Mouse (Mus musculus) embryonic facial prominence, embryonic 13.5 days (tissue): ENCODE data around the gene Irgq. TPM values are rescaled to one million over a fixed set of nuclear protein-coding genes. Genes with fewer than 3 reads are reported as not detected.
"Not testable (repeated sequence)": the region's sequence is repeated elsewhere in the genome, so short reads cannot be mapped to it uniquely, and the experiment has no call there.

Experiments
- ATAC-seq: fragments of 200-750 bp; cut with Nextera tagmentation; 2 replicates; pipeline ENCODE4 v1.8.0; 2017; ENCODE audit warnings: low read depth; ENCODE audit not compliant: insufficient number of reproducible peaks, insufficient read depth, low FRiP score, low TSS enrichment
- H3K27ac ChIP-seq: fragments of 300-500 bp; sonication (generic); 2 replicates; pipeline ENCODE4 v1.5.1; 2015; ENCODE audit warnings: moderate library complexity, mild to moderate bottlenecking, inconsistent platforms
- H3K27me3 ChIP-seq: fragments of 300-500 bp; sonication (generic); 2 replicates; pipeline ENCODE4 v1.6.1; 2015; ENCODE audit warnings: mild to moderate bottlenecking, inconsistent platforms
- H3K36me3 ChIP-seq: fragments of 300-500 bp; sonication (generic); 2 replicates; pipeline ENCODE4 v1.6.1; 2015; ENCODE audit warnings: mild to moderate bottlenecking, inconsistent platforms
- H3K4me1 ChIP-seq: fragments of 300-500 bp; sonication (generic); 2 replicates; pipeline ENCODE4 v1.6.1; 2015; ENCODE audit warnings: inconsistent platforms
- H3K4me2 ChIP-seq: fragments of 300-500 bp; sonication (generic); 2 replicates; pipeline ENCODE4 v1.6.1; 2015; ENCODE audit warnings: moderate library complexity, mild to moderate bottlenecking, inconsistent platforms
- H3K4me3 ChIP-seq: fragments of 300-500 bp; sonication (generic); 2 replicates; pipeline ENCODE4 v1.5.1; 2015; ENCODE audit warnings: mild to moderate bottlenecking, inconsistent platforms
- H3K9ac ChIP-seq: fragments of 300-500 bp; sonication (generic); 2 replicates; pipeline ENCODE4 v1.6.1; 2015; ENCODE audit warnings: mild to moderate bottlenecking, inconsistent platforms
- H3K9me3 ChIP-seq: fragments of 300-500 bp; sonication (generic); 2 replicates; pipeline ENCODE4 v1.6.1; 2016; ENCODE audit warnings: inconsistent platforms
- WGBS: fragments of 180-500 bp; shearing (Covaris S2); methylation state at CpG from one replicate; pipeline ENCODE4 v1.1.7; 2015; ENCODE audit warnings: mixed read lengths; 5-methylcytosine and 5-hydroxymethylcytosine counted together
- polyA plus RNA-seq: library from polyadenylated mRNA; unstranded; fragments of >200 nt; fragmentation: Nextera tagmentation; extraction: Ambion mirVana; gene quantifications from 2 replicates; pipeline ENCODE4 v1.2.1, GENCODE M21; 2015

Irgq gene
- polyA plus RNA-seq, 1 experiment from 2014 or later, result 9.6 TPM

GRCm38 (mm10) chr7:24500929-24501328 is 29.6 kb upstream of the Irgq start:
- Histone ChIP-seq H3K4me2 (no peak overlapping the region), H3K4me3 (no peak overlapping the region), H3K9me3 (0 out of 2 replicates have a peak, but pooled peaks cover 3% of the 10 kb centered on the region), H3K27ac (no peak overlapping the region), H3K9ac (no peak overlapping the region), H3K27me3 (peaks cover 38% of the 10 kb centered on the region), H3K36me3 (0 out of 2 replicates have a peak, but pooled peaks cover 8% of the 10 kb centered on the region), H3K4me1 (peaks cover 37% of the 10 kb centered on the region)
- 29% methylated on average over 7 of the region's 7 CpGs for WGBS
- ATAC-seq, result no peak

- Histone ChIP-seq H3K36me3 (0 out of 2 replicates have a peak, but pooled peaks cover 8% of the 10 kb centered on the region), H3K4me1 (peaks cover 42% of the 10 kb centered on the region), H3K4me2 (no peak overlapping the region), H3K27ac (no peak overlapping the region), H3K27me3 (peaks cover 38% of the 10 kb centered on the region), H3K9ac (no peak overlapping the region), H3K4me3 (no peak overlapping the region), H3K9me3 (0 out of 2 replicates have a peak, but pooled peaks cover 3% of the 10 kb centered on the region)
- no peak for ATAC-seq
- 45% methylated on average over 21 of the region's 21 CpGs for WGBS
These were observed 29.0 kb upstream of the Irgq start for GRCm38 (mm10) chr7:24501492-24501891.

- Histone ChIP-seq H3K27ac (no peak overlapping the region), H3K9ac (no peak overlapping the region), H3K9me3 (0 out of 2 replicates have a peak, but pooled peaks cover 3% of the 10 kb centered on the region), H3K4me2 (peak overlapping the region; percentile 40), H3K36me3 (0 out of 2 replicates have a peak, but pooled peaks cover 8% of the 10 kb centered on the region), H3K4me1 (peaks cover 50% of the 10 kb centered on the region), H3K27me3 (peaks cover 31% of the 10 kb centered on the region), H3K4me3 (no peak overlapping the region)
- ATAC-seq, result no peak
- WGBS, result 22% methylated on average over 6 of the region's 10 CpGs
These were observed 26.5 kb upstream of the Irgq start for GRCm38 (mm10) chr7:24504004-24504403.

- Histone ChIP-seq H3K4me1 (peaks cover 47% of the 10 kb centered on the region), H3K27ac (no peak overlapping the region), H3K9me3 (0 out of 2 replicates have a peak, but pooled peaks cover 3% of the 10 kb centered on the region), H3K27me3 (peaks cover 22% of the 10 kb centered on the region), H3K4me2 (0 out of 2 replicates have a peak overlapping the region, but pooled peaks have one; percentile 40), H3K9ac (no peak overlapping the region), H3K4me3 (no peak overlapping the region), H3K36me3 (0 out of 2 replicates have a peak, but pooled peaks cover 8% of the 10 kb centered on the region)
- ATAC-seq, result no peak
- 13% methylated on average over 4 of the region's 4 CpGs for WGBS
These were observed 25.6 kb upstream of the Irgq start for GRCm38 (mm10) chr7:24504868-24505267.

GRCm38 (mm10) chr7:24505447-24506064 is 24.9 kb upstream of the Irgq start:
- Histone ChIP-seq H3K9ac (no peak overlapping the region; the same call in 1 of the 2 replicates), H3K4me2 (peak overlapping the region; percentile 75)

GRCm38 (mm10) chr7:24506065-24506459 is 24.4 kb upstream of the Irgq start:
- Histone ChIP-seq H3K4me1 (peaks cover 37% of the 10 kb centered on the region), H3K4me3 (peak overlapping the region; percentile 74), H3K9ac (peak overlapping the region; percentile 96; the same call in 1 of the 2 replicates), H3K4me2 (peak overlapping the region; percentile 75), H3K27ac (peak overlapping the region; percentile 100), H3K27me3 (peaks cover 10% of the 10 kb centered on the region), H3K36me3 (peaks cover 12% of the 10 kb centered on the region), H3K9me3 (no peaks in the 10 kb centered on the region)
- ATAC-seq, result no peak
- 12% methylated on average over 3 of the region's 3 CpGs for WGBS

More at GRCm38 (mm10) chr7:24505447-24506064, 24.9 kb upstream of the Irgq start:
- Histone ChIP-seq H3K4me1 (peaks cover 40% of the 10 kb centered on the region), H3K36me3 (peaks cover 12% of the 10 kb centered on the region), H3K9me3 (0 out of 2 replicates have a peak, but pooled peaks cover 3% of the 10 kb centered on the region), H3K27me3 (peaks cover 15% of the 10 kb centered on the region), H3K27ac (peak overlapping the region; percentile 100), H3K4me3 (peak overlapping the region; percentile 74)
- ATAC-seq, result no peak
- WGBS, result 20% methylated on average over 15 of the region's 15 CpGs

- 1% methylated on average over 12 of the region's 12 CpGs for WGBS
- peak overlapping the region; percentile 100 for H3K27ac ChIP-seq
- peak overlapping the region; percentile 96 for H3K9ac ChIP-seq
- H3K4me1 ChIP-seq, result peaks cover 37% of the 10 kb centered on the region
- H3K9me3 ChIP-seq, result no peaks in the 10 kb centered on the region
- peaks cover 13% of the 10 kb centered on the region for H3K36me3 ChIP-seq
- peak overlapping the region; percentile 74 for H3K4me3 ChIP-seq
- peaks cover 6% of the 10 kb centered on the region for H3K27me3 ChIP-seq
- no peak for ATAC-seq
- H3K4me2 ChIP-seq, result peak overlapping the region; percentile 75
These were observed 24.0 kb upstream of the Irgq start for GRCm38 (mm10) chr7:24506476-24506837.

GRCm38 (mm10) chr7:24506838-24507725 is 23.4 kb upstream of the Irgq start, which contains the start of gene Zfp428:
Zfp428 (plus strand) TSS chr7:24507006.
- ATAC-seq, result peak; percentile 86
- WGBS, result under 1% methylated on average over 84 of the region's 84 CpGs
- H3K27ac ChIP-seq, result peak within 1 kb of the TSS; percentile 100
- peak within 1 kb of the TSS; percentile 96 for H3K9ac ChIP-seq
- no peaks in the 10 kb centered on the region for H3K9me3 ChIP-seq
- peaks cover 20% of the 10 kb centered on the region for H3K36me3 ChIP-seq
- peak within 1 kb of the TSS; percentile 75 for H3K4me2 ChIP-seq
- H3K4me3 ChIP-seq, result peak within 1 kb of the TSS; percentile 74
- H3K4me1 ChIP-seq, result peaks cover 37% of the 10 kb centered on the region
- 0 out of 2 replicates have a peak, but pooled peaks cover 4% of the 10 kb centered on the region for H3K27me3 ChIP-seq

- Histone ChIP-seq H3K9ac (peak overlapping the region; percentile 96), H3K4me1 (peaks cover 37% of the 10 kb centered on the region), H3K4me2 (peak overlapping the region; percentile 75), H3K27me3 (0 out of 2 replicates have a peak, but pooled peaks cover 4% of the 10 kb centered on the region), H3K9me3 (no peaks in the 10 kb centered on the region), H3K4me3 (peak overlapping the region; percentile 74), H3K27ac (peak overlapping the region; percentile 100), H3K36me3 (peaks cover 26% of the 10 kb centered on the region)
- WGBS, result 1% methylated on average over 20 of the region's 20 CpGs
- ATAC-seq, result no peak
These were observed 22.8 kb upstream of the Irgq start for GRCm38 (mm10) chr7:24507726-24508114.

GRCm38 (mm10) chr7:24512355-24512754 is 18.1 kb upstream of the Irgq start, which contains the start of gene AC161166.1:
AC161166.1 (minus strand) TSS chr7:24512455.
- peaks cover 11% of the 10 kb centered on the region for H3K4me1 ChIP-seq
- 87% methylated on average over 7 of the region's 7 CpGs for WGBS
- peaks cover 68% of the 10 kb centered on the region for H3K36me3 ChIP-seq
- no peak within 1 kb of the TSS for H3K4me3 ChIP-seq
- H3K27me3 ChIP-seq, result no peaks in the 10 kb centered on the region
- H3K27ac ChIP-seq, result no peak within 1 kb of the TSS
- no peak for ATAC-seq
- H3K4me2 ChIP-seq, result no peak within 1 kb of the TSS
- no peaks in the 10 kb centered on the region for H3K9me3 ChIP-seq
- peak within 1 kb of the TSS; percentile 36; the same call in 1 of the 2 replicates for H3K9ac ChIP-seq

- H3K4me2 ChIP-seq, H3K4me3 ChIP-seq, H3K27me3 ChIP-seq, H3K4me1 ChIP-seq, H3K27ac ChIP-seq, ATAC-seq, H3K9ac ChIP-seq, H3K9me3 ChIP-seq: not testable (repeated sequence)
- peaks cover 60% of the 10 kb centered on the region for H3K36me3 ChIP-seq
- WGBS, result 64% methylated on average over 8 of the region's 8 CpGs
These were observed 14.2 kb upstream of the Irgq start for GRCm38 (mm10) chr7:24516319-24516718.
